In genomic region chrX:163386380-163386779, GRCm38 (mm10) we compare ENCODE assay signal across 35 mouse cellular contexts.
"Had no signal": no experiment of that assay in that cellular context is flagged by ENCODE, and none has a peak within 500 bp of the region (broad histone marks: within the 10 kb centered on the region; RNA-seq: fewer than 3 reads in every experiment).

No protein-coding gene starts in this region.

- ATAC-seq: hindbrain, embryonic 16.5 days; hindbrain, postnatal 0 days; inflammation-experienced regulatory T-cells, adult 6 months; intestine, embryonic 15.5 days; intestine, embryonic 16.5 days; intestine, postnatal 0 days had no signal

- H3K36me3 ChIP-seq: heart, embryonic 10.5 days; heart, embryonic 12.5 days; heart, embryonic 13.5 days; heart, embryonic 15.5 days; hindbrain, embryonic 10.5 days; hindbrain, embryonic 12.5 days; hindbrain, embryonic 13.5 days; hindbrain, embryonic 15.5 days; intestine, embryonic 15.5 days; kidney, embryonic 15.5 days had no signal

- H3K27me3 ChIP-seq: heart, embryonic 12.5 days; heart, embryonic 13.5 days; heart, embryonic 15.5 days; hindbrain, embryonic 15.5 days; intestine, embryonic 15.5 days had no signal

- H3K27ac ChIP-seq: heart, embryonic 10.5 days; heart, embryonic 13.5 days; heart, embryonic 15.5 days; hindbrain, embryonic 10.5 days; hindbrain, embryonic 12.5 days; hindbrain, embryonic 13.5 days; hindbrain, embryonic 14.5 days; hindbrain, embryonic 15.5 days; hindbrain, postnatal 0 days; intestine, embryonic 15.5 days; kidney, embryonic 15.5 days; kidney, postnatal 0 days; layer of hippocampus, adult 2 months had no signal

- H3K4me3 ChIP-seq: heart, embryonic 10.5 days; heart, embryonic 12.5 days; heart, embryonic 13.5 days; heart, embryonic 15.5 days; hindbrain, embryonic 10.5 days; hindbrain, embryonic 12.5 days; hindbrain, embryonic 13.5 days; hindbrain, embryonic 15.5 days; intestine, embryonic 15.5 days; kidney, embryonic 15.5 days; layer of hippocampus, adult 2 months had no signal

- H3K4me1 ChIP-seq: heart, embryonic 10.5 days; heart, embryonic 12.5 days; heart, embryonic 13.5 days; heart, embryonic 15.5 days; hindbrain, embryonic 10.5 days; hindbrain, embryonic 12.5 days; hindbrain, embryonic 13.5 days; hindbrain, embryonic 15.5 days; intestine, embryonic 15.5 days; kidney, embryonic 15.5 days had no signal

- H3K9me3 ChIP-seq: heart, embryonic 10.5 days; heart, embryonic 12.5 days; heart, embryonic 13.5 days; heart, embryonic 15.5 days; hindbrain, embryonic 10.5 days; hindbrain, embryonic 12.5 days; hindbrain, embryonic 13.5 days; hindbrain, embryonic 15.5 days; intestine, embryonic 15.5 days; kidney, embryonic 15.5 days had no signal

- DNase-seq: heart, postnatal 10 days; heart, postnatal 14 days; heart, postnatal 36 days; heart, postnatal 4 days; kidney, adult 11 months; kidney, adult 18-20 months; kidney, adult 2 months; kidney, adult 8-10 months; kidney, adult 9 months; kidney, postnatal 10 days; kidney, postnatal 14 days; kidney, postnatal 25 days; kidney, postnatal 36 days; kidney, postnatal 4 days; layer of hippocampus, adult 9-11 months; layer of hippocampus, postnatal 36 days had no signal

- H3K9ac ChIP-seq: heart, embryonic 12.5 days; heart, embryonic 13.5 days; heart, embryonic 15.5 days; hindbrain, embryonic 12.5 days; hindbrain, embryonic 13.5 days; hindbrain, embryonic 14.5 days; hindbrain, embryonic 15.5 days; intestine, embryonic 15.5 days; kidney, embryonic 15.5 days had no signal

- H3K4me2 ChIP-seq: heart, embryonic 11.5 days; heart, embryonic 12.5 days; heart, embryonic 13.5 days; heart, embryonic 15.5 days; hindbrain, embryonic 12.5 days; hindbrain, embryonic 13.5 days; hindbrain, embryonic 14.5 days; hindbrain, embryonic 15.5 days; intestine, embryonic 15.5 days; kidney, embryonic 15.5 days had no signal
